Mouse (Mus musculus) left cerebral cortex, adult 18-20 months (tissue): ENCODE measurements at regions not wholly inside any gene's neighbourhood (a gene's known extent, or its start where the extent isn't known, plus 50 kb on each side); places are given as distances from the start of the nearest gene placed in this dataset.
A peak's percentile ranks its signal among the peaks of the same experiment; 100 is the strongest.

Experiments used
- DNase-seq, 2 experiments: peaks; one replicate each; pipeline ENCODE4 v3.0.0; 2021 to 2022; ENCODE audit warnings: low spot score in 2 of 2, mixed read lengths in 1 of 2

DNA sequence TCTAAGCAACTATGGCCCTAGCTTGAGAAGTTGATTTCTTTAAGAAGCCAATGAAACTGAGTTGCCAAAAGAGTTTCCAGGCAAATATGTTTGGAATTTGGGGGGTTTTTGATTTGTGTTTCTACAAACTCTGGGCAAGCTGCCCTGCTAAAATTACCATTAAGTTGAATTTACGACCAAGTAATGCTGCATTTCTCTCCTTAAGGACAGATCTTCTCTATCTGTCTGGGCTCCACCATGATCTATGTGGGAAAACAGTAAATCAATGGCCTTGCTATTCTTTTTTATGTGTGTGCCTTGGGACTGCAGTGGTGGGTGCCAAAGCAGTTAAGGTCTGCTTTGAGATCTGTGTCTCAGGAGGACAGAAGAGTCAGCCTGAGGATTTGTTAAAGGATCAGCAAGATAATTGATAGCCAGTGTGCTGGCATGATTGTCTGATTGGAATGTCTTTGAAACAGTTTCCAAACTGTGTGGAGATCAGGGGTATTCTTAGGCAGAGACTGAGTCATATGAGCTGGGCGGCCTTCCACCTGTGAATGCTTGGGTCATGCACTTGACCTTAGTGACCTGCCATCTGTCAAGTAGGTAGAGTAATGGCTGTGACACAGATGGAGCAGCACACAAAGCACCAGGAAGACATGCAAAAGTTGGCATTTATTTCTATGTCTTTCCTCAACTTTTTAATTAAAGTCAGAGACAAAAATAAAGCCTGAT, 91.1 kb upstream of the Pmch start:
- DNase-seq, result no peak

DNA sequence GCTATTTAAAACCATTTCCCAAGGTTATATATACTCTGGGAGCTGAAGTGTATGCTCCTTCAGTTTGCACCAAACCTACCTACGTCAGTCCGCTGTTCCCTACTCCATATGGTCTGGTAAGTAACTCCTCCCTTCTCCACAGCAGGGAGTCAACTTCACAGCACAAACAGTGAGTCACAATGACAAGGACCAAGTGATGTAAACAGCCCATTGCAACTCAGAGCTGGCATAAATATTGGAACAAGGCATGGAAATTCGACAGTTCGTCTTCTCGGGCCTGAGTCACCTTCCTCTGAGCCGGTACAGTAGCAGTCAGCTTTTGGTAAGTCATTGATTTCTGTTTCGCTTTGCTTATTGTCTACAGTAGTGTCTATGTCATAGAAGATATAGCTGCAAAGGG, 82.2 kb upstream of the Pmch start:
- peak in 1 of 2 experiments; percentile 1 for DNase-seq

DNA sequence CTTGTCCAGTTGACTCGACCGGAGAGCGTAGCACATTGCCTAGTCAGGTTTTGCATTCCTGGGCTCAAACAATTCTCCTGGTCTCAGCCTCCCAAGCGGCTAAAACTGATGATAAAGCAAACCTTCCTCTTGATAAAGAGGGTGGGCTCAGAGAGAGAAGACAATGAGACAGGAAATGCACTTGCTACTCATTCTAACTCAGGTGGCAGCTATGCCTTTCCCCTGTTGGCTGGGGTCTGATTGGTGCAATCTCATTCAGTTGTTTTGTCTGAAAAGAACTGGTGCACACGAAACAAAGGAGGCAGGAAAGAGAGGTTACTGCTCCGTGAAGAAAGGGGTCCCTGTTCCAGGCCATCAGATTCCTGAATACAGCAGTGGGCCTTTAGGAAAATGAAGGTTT, 80.0 kb upstream of the Pmch start:
- no peak for DNase-seq

DNA sequence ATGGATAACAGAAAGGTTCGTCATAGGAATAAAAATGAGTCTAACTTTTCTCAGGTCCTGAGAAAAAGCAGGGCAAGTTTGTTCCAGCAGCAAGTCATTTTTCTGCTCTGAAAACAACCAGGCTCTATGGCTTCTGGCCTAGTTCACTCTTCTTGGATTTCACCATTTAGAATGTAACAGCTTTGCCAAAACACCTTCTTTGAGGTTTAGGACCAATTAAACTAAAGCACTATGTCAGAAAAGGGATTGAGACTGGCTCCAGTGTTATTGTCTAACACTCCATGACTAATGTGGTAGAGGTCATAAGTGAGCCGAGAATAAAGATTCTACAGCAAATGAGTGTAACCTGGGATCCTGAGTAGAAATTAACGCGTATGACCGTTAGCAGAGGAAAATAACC, 58.9 kb upstream of the Pmch start:
- no peak for DNase-seq
